Mouse (Mus musculus): ENCODE results near the gene Slc12a7. TPM values are rescaled to one million over a fixed set of nuclear protein-coding genes. Genes with fewer than 3 reads are reported as not detected.
A peak's percentile ranks its signal among the peaks of the same experiment; 100 is the strongest.
"Not testable (repeated sequence)": the region's sequence is repeated elsewhere in the genome, so short reads cannot be mapped to it uniquely, and the experiment has no call there.

Slc12a7 gene
- polyA plus RNA-seq, 1 experiment from 2014 or later: 14.4 TPM

DNA sequence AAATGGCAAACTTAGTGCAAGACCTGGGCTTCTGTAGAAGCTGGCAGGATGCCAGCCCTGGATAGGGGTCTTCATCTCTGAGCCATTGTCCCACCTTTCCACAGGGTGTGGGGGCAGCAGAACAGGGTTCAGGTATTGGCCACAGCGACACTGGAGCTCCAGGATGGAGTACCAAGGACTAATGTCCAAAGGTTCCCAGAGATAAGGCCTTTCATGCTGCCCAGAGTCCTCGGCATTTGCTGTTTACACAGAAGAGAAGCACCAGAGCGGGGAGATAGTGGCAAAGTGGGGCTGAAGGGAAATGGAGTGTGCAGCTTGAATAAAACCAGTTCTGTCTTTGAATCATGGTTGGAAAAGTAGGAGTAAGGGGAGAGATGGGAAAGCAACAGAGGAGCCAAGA is 36.4 kb upstream of the Slc12a7 start:
- H3K4me2 ChIP-seq (ENCODE audit: low read depth, low read length): no peak overlapping the region
- no peak for ATAC-seq (ENCODE audit: low read depth)

DNA sequence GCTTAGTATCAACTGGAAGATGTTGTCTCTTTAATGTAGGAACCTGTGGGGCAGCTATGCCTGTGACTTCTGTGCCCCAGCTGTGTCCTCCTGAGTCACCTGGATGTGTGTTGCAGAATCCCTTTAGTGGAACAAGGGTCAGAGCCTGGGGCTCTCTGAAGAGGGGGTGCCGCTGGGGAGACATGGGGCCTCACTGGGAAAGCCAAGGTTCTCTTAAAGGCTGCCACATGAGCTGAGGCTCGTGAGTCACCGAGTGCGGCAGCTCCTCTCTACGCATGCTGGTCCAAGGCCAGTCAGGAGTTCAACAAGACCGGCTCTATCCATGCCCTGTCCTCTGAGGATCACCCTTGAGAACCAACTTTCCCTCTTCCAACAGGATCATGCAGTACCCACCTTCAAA is 33.2 kb upstream of the Slc12a7 start:
- Histone ChIP-seq H3K4me3 (ENCODE audit: low read depth, low read length) (no peak overlapping the region), H3K27ac (ENCODE audit: low read length) (no peak overlapping the region), H3K4me2 (ENCODE audit: low read depth, low read length) (no peak overlapping the region), H3K36me3 (ENCODE audit: control insufficient read depth, insufficient read depth) (no peaks in the 10 kb centered on the region), H3K4me1 (ENCODE audit: control insufficient read depth, low read depth, low read length) (no peaks in the 10 kb centered on the region; the same call in 1 of the 2 replicates), H3K9ac (ENCODE audit: low read depth, low read length) (no peak overlapping the region), H3K27me3 (ENCODE audit: control insufficient read depth, insufficient read depth, low read depth, low read length) (no peaks in the 10 kb centered on the region), H3K9me3 (replicated peaks; ENCODE audit: control insufficient read depth, low read length) (no peaks in the 10 kb centered on the region)
- WGBS (ENCODE audit: insufficient replicate concordance): 79% methylated on average over 6 of the region's 6 CpGs
- ATAC-seq (ENCODE audit: low read depth): no peak

More for the DNA sequence above, 36.4 kb upstream of the Slc12a7 start:
- H3K27ac ChIP-seq (ENCODE audit: low read length): no peak overlapping the region
- H3K9ac ChIP-seq (ENCODE audit: low read depth, low read length): no peak overlapping the region
- no peak overlapping the region for H3K4me3 ChIP-seq (ENCODE audit: low read depth, low read length)
- no peaks in the 10 kb centered on the region; the same call in none of the 2 replicates for H3K4me1 ChIP-seq (ENCODE audit: control insufficient read depth, low read depth, low read length)
- no peaks in the 10 kb centered on the region for H3K27me3 ChIP-seq (ENCODE audit: control insufficient read depth, insufficient read depth, low read depth, low read length)
- no peaks in the 10 kb centered on the region for H3K9me3 ChIP-seq (replicated peaks; ENCODE audit: control insufficient read depth, low read length)
- no peaks in the 10 kb centered on the region for H3K36me3 ChIP-seq (ENCODE audit: control insufficient read depth, insufficient read depth)
- WGBS (ENCODE audit: insufficient replicate concordance): 39% methylated on average over 3 of the region's 3 CpGs

DNA sequence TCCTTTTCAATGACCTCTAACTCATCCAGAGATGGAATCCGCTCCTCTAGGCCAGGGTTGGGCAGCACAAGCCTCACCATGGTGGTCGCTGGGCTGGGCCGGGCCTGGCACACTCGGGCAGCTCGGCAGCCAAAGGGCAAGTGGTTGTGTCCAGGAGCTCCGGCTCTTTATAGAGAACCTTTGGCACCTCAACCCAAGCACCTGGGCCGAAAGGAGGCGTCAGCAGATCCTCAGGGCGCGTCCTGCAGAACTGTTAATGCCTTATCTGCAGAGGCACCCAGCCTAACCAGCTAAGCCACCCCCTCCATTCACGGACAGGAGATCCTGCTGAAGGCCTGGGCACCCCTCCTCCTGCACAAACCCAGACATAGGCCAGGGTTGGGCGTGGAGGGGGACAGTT is 32.3 kb upstream of the Slc12a7 start:
- 54% methylated on average over 12 of the region's 12 CpGs for WGBS (ENCODE audit: insufficient replicate concordance)

GRCm38 (mm10) chr13:73701161-73701883 is 31.6 kb upstream of the Slc12a7 start:
- no peak overlapping the region for H3K4me2 ChIP-seq (ENCODE audit: low read depth, low read length)
- ATAC-seq (ENCODE audit: low read depth): no peak
- no peak overlapping the region for H3K4me3 ChIP-seq (ENCODE audit: low read depth, low read length)
- H3K27me3 ChIP-seq (ENCODE audit: control insufficient read depth, insufficient read depth, low read depth, low read length): no peaks in the 10 kb centered on the region
- no peaks in the 10 kb centered on the region for H3K9me3 ChIP-seq (replicated peaks; ENCODE audit: control insufficient read depth, low read length)
- no peaks in the 10 kb centered on the region; the same call in 1 of the 2 replicates for H3K4me1 ChIP-seq (ENCODE audit: control insufficient read depth, low read depth, low read length)
- WGBS (ENCODE audit: insufficient replicate concordance): 58% methylated on average over 9 of the region's 9 CpGs
- no peaks in the 10 kb centered on the region for H3K36me3 ChIP-seq (ENCODE audit: control insufficient read depth, insufficient read depth)
- H3K9ac ChIP-seq (ENCODE audit: low read depth, low read length): no peak overlapping the region
- H3K27ac ChIP-seq (ENCODE audit: low read length): no peak overlapping the region

More for the DNA sequence above, 32.3 kb upstream of the Slc12a7 start:
- Histone ChIP-seq H3K27ac (ENCODE audit: low read length) (no peak overlapping the region), H3K9ac (ENCODE audit: low read depth, low read length) (no peak overlapping the region), H3K27me3 (ENCODE audit: control insufficient read depth, insufficient read depth, low read depth, low read length) (no peaks in the 10 kb centered on the region), H3K9me3 (replicated peaks; ENCODE audit: control insufficient read depth, low read length) (no peaks in the 10 kb centered on the region), H3K4me2 (ENCODE audit: low read depth, low read length) (no peak overlapping the region), H3K36me3 (ENCODE audit: control insufficient read depth, insufficient read depth) (no peaks in the 10 kb centered on the region), H3K4me1 (ENCODE audit: control insufficient read depth, low read depth, low read length) (no peaks in the 10 kb centered on the region; the same call in 1 of the 2 replicates), H3K4me3 (ENCODE audit: low read depth, low read length) (no peak overlapping the region)
- no peak for ATAC-seq (ENCODE audit: low read depth)

- WGBS (ENCODE audit: insufficient replicate concordance): 37% methylated on average over 4 of the region's 4 CpGs
- Histone ChIP-seq H3K27me3 (ENCODE audit: control insufficient read depth, insufficient read depth, low read depth, low read length) (no peaks in the 10 kb centered on the region), H3K27ac (ENCODE audit: low read length) (no peak overlapping the region)
These were observed 30.1 kb upstream of the Slc12a7 start for GRCm38 (mm10) chr13:73702776-73703175.

DNA sequence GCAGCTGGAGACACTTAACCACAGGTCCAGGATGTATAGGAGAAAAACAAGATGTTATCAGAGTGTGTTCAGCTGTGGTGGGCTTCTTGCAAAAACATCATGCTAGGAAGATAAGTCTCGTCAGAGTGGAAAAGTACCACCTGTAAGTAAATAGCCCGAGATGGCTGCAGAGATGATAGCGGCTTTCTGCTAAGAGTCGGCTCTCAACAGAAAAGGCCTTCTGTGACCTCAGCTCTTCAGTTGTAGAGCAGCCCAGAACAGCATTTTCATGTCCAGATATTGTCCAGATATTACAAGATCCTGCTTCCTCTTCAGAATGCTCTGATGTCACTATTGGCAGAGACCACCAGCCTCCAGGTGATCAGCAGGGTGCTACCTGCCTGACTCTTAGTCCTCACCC is 29.4 kb upstream of the Slc12a7 start:
- not testable (repeated sequence) for H3K27ac ChIP-seq (ENCODE audit: low read length); H3K9me3 ChIP-seq (replicated peaks; ENCODE audit: control insufficient read depth, low read length); H3K4me1 ChIP-seq (ENCODE audit: control insufficient read depth, low read depth, low read length); H3K4me2 ChIP-seq (ENCODE audit: low read depth, low read length); ATAC-seq (ENCODE audit: low read depth); H3K27me3 ChIP-seq (ENCODE audit: control insufficient read depth, insufficient read depth, low read depth, low read length); H3K4me3 ChIP-seq (ENCODE audit: low read depth, low read length); H3K9ac ChIP-seq (ENCODE audit: low read depth, low read length); H3K36me3 ChIP-seq (ENCODE audit: control insufficient read depth, insufficient read depth)
- whole genome bisulfite sequencing (ENCODE audit: insufficient replicate concordance): 22% methylated on average over 4 of the region's 4 CpGs

More at GRCm38 (mm10) chr13:73702776-73703175, 30.1 kb upstream of the Slc12a7 start:
- H3K4me2 ChIP-seq (ENCODE audit: low read depth, low read length): no peak overlapping the region
- H3K4me3 ChIP-seq (ENCODE audit: low read depth, low read length): no peak overlapping the region
- H3K9ac ChIP-seq (ENCODE audit: low read depth, low read length): no peak overlapping the region
- H3K36me3 ChIP-seq (ENCODE audit: control insufficient read depth, insufficient read depth): no peaks in the 10 kb centered on the region
- no peaks in the 10 kb centered on the region for H3K4me1 ChIP-seq (ENCODE audit: control insufficient read depth, low read depth, low read length)
- ATAC-seq (ENCODE audit: low read depth): no peak
- H3K9me3 ChIP-seq (replicated peaks; ENCODE audit: control insufficient read depth, low read length): no peaks in the 10 kb centered on the region

DNA sequence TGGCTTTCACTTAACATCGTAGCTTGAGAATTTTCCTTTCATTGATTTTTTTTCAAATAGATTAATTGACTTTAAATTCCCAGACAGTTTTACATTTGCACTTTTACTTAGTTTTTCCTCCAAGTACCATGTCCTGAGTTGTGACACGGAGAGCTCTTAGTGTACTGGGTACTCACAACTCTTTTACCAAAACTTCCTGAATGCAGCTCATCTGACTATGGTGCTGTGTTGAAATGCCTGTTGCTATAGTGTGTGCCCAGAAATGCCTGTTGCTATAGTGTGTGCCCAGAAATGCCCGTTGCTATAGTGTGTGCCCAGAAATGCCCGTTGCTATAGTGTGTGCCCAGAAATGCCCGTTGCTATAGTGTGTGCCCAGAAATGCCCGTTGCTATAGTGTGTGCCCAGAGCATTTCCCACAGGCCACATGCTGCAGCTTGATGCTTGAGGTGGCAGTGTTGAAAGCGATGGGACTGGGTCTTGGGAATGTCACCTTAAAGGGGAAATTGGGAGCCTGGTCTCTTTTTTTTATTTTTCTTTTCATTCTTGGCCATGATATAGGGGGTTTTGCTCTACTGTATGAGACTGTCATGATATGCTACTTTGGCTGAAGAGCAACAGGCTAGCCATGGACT is 28.1 kb upstream of the Slc12a7 start, which contains the start of gene Slc6a19:
TSS of gene Slc6a19 (minus strand) at position 172 of the 632 bp plus-strand sequence.
- no peak for ATAC-seq (ENCODE audit: low read depth)
- H3K27me3 ChIP-seq (ENCODE audit: control insufficient read depth, insufficient read depth, low read depth, low read length): no peaks in the 10 kb centered on the region
- H3K27ac ChIP-seq (ENCODE audit: low read length): no peak within 1 kb of the TSS

GRCm38 (mm10) chr13:73709491-73709890 is 23.4 kb upstream of the Slc12a7 start:
- WGBS (ENCODE audit: insufficient replicate concordance): 39% methylated on average over 6 of the region's 6 CpGs
- Histone ChIP-seq H3K9me3 (replicated peaks; ENCODE audit: control insufficient read depth, low read length) (no peaks in the 10 kb centered on the region), H3K9ac (ENCODE audit: low read depth, low read length) (no peak overlapping the region), H3K4me2 (ENCODE audit: low read depth, low read length) (no peak overlapping the region), H3K27ac (ENCODE audit: low read length) (no peak overlapping the region), H3K4me1 (ENCODE audit: control insufficient read depth, low read depth, low read length) (no peaks in the 10 kb centered on the region), H3K27me3 (ENCODE audit: control insufficient read depth, insufficient read depth, low read depth, low read length) (no peaks in the 10 kb centered on the region), H3K4me3 (ENCODE audit: low read depth, low read length) (no peak overlapping the region), H3K36me3 (ENCODE audit: control insufficient read depth, insufficient read depth) (no peaks in the 10 kb centered on the region)
- no peak for ATAC-seq (ENCODE audit: low read depth)

More for the DNA sequence above, 28.1 kb upstream of the Slc12a7 start, which contains the start of gene Slc6a19:
- Histone ChIP-seq H3K4me2 (ENCODE audit: low read depth, low read length) (no peak within 1 kb of the TSS), H3K9me3 (replicated peaks; ENCODE audit: control insufficient read depth, low read length) (no peaks in the 10 kb centered on the region), H3K9ac (ENCODE audit: low read depth, low read length) (no peak within 1 kb of the TSS), H3K36me3 (ENCODE audit: control insufficient read depth, insufficient read depth) (no peaks in the 10 kb centered on the region), H3K4me3 (ENCODE audit: low read depth, low read length) (no peak within 1 kb of the TSS), H3K4me1 (ENCODE audit: control insufficient read depth, low read depth, low read length) (no peaks in the 10 kb centered on the region)
- WGBS (ENCODE audit: insufficient replicate concordance): 65% methylated on average over 7 of the region's 7 CpGs

DNA sequence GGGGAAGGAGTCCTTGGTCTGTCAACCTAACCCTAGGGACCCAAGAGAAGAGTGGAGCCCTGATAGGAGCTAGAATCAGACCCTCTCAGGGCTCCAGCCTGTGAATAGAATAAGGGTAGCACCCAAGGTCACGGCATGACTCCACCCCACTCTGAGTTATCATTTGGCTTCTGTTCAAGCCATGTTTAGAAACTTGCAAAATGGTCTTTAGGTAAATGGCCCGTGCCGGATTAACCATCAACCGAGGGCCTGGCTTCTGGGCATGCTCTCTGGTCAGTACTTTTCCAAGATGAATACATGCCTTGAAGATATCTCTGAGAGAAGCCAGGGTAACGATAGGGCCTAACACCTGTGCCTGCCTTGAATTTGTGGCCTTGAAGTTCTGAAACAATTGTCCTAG is 21.7 kb upstream of the Slc12a7 start:
- H3K36me3 ChIP-seq (ENCODE audit: control insufficient read depth, insufficient read depth): no peaks in the 10 kb centered on the region

More for the DNA sequence above, 21.7 kb upstream of the Slc12a7 start:
- WGBS (ENCODE audit: insufficient replicate concordance): 58% methylated on average over 5 of the region's 5 CpGs
- no peak overlapping the region for H3K9ac ChIP-seq (ENCODE audit: low read depth, low read length)
- no peaks in the 10 kb centered on the region for H3K4me1 ChIP-seq (ENCODE audit: control insufficient read depth, low read depth, low read length)
- no peaks in the 10 kb centered on the region for H3K27me3 ChIP-seq (ENCODE audit: control insufficient read depth, insufficient read depth, low read depth, low read length)
- H3K27ac ChIP-seq (ENCODE audit: low read length): no peak overlapping the region
- 0 out of 2 replicates have a peak, but pooled peaks have one; percentile 24 for ATAC-seq (ENCODE audit: low read depth)
- no peak overlapping the region for H3K4me3 ChIP-seq (ENCODE audit: low read depth, low read length)
- H3K4me2 ChIP-seq (ENCODE audit: low read depth, low read length): no peak overlapping the region
- H3K9me3 ChIP-seq (replicated peaks; ENCODE audit: control insufficient read depth, low read length): no peaks in the 10 kb centered on the region
